Mouse (Mus musculus) E14TG2a.4 (cell line): ENCODE results near the gene Trp53rkb.

ENCODE experiments used
- H3K27me3 ChIP-seq: 2 replicates; pipeline ENCODE4 v1.6.1; 2014; ENCODE audit warnings: low read length, control low read depth; ENCODE audit not compliant: insufficient read depth
- H3K36me3 ChIP-seq: 2 replicates; pipeline ENCODE4 v1.6.1; 2014; ENCODE audit warnings: low read length, control low read depth; ENCODE audit not compliant: insufficient read depth
- H3K4me1 ChIP-seq: replicated peaks from 2 replicates; pipeline ENCODE4 v1.6.1; 2014; ENCODE audit warnings: low read depth, low read length, control low read depth
- H3K4me3 ChIP-seq: replicated peaks from 2 replicates; pipeline ENCODE4 v1.5.1; 2014; ENCODE audit warnings: mild to moderate bottlenecking, low read length
- H3K9me3 ChIP-seq: 2 replicates; pipeline ENCODE4 v1.6.1; 2014; ENCODE audit warnings: low read length, control low read depth
- CTCF ChIP-seq: conservative IDR thresholded peaks from 2 replicates; pipeline ENCODE4 v1.5.1; 2014; ENCODE audit warnings: low read length
- NANOG ChIP-seq: IDR thresholded peaks from 2 replicates; pipeline ENCODE4 v1.6.1; 2014; ENCODE audit warnings: borderline replicate concordance, low read length, mixed read lengths
- POU5F1 ChIP-seq: IDR thresholded peaks from 2 replicates; pipeline ENCODE4 v1.6.1; 2014; ENCODE audit warnings: low read length, borderline replicate concordance

Gene Trp53rkb

GRCm38 (mm10) chr2:166803298-166803697, 11.0 kb downstream of the Trp53rkb start:
- Histone ChIP-seq H3K9me3 (no peaks in the 10 kb centered on the region), H3K4me3 (no peak overlapping the region), H3K27me3 (no peaks in the 10 kb centered on the region), H3K36me3 (peaks cover 9% of the 10 kb centered on the region), H3K4me1 (peaks cover 32% of the 10 kb centered on the region)
- TF ChIP-seq POU5F1 (no peak), CTCF (no peak), NANOG (no peak)

GRCm38 (mm10) chr2:166805250-166806172, 13.2 kb downstream of the Trp53rkb start, which contains the start of gene Arfgef2:
Gene Arfgef2, plus strand, starts transcription at chr2:166805588.
- peaks cover 4% of the 10 kb centered on the region; the same call in 1 of the 2 replicates for H3K36me3 ChIP-seq
- H3K9me3 ChIP-seq: no peaks in the 10 kb centered on the region
- peak within 1 kb of the TSS; percentile 95 for H3K4me3 ChIP-seq
- H3K27me3 ChIP-seq: no peaks in the 10 kb centered on the region
- TF ChIP-seq CTCF (no peak), NANOG (no peak), POU5F1 (no peak)
- peaks cover 29% of the 10 kb centered on the region for H3K4me1 ChIP-seq

DNA sequence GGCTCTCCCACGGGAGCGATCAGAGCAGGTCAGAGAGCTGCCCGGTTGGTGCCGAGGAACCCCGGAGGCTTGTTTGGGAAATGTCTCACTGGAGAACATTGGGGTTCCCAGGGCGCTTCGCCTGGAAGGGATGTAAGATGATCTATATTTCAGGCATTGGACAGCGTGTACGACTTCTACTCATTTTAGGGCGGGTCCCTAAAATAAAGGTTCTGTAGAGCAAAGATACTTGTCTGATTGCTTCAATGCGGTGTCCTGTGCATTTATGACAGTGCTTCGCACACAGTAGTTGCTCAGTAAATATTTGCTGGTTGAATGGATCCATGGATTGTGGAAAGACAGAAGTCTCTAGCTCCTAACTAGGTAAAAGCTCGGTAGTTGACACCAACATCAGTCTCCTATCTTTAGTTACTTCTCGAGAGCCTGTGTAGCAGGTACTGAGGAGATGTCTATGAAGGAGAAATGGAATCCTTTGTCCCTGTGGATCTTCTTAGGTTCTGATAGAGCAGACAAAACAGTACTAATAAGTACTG, 13.9 kb downstream of the Trp53rkb start:
- Histone ChIP-seq H3K27me3 (no peaks in the 10 kb centered on the region), H3K36me3 (peaks cover 8% of the 10 kb centered on the region), H3K9me3 (no peaks in the 10 kb centered on the region), H3K4me3 (peak overlapping the region; percentile 95), H3K4me1 (peaks cover 33% of the 10 kb centered on the region)
- no peak for TF ChIP-seq POU5F1
- no peak for TF ChIP-seq NANOG
- TF ChIP-seq CTCF: no peak

- TF ChIP-seq NANOG (no peak), CTCF (no peak), POU5F1 (no peak)
Measured at GRCm38 (mm10) chr2:166806813-166807212, 14.5 kb downstream of the Trp53rkb start.

GRCm38 (mm10) chr2:166809499-166809898, 17.2 kb downstream of the Trp53rkb start:
- Histone ChIP-seq H3K36me3 (peaks cover 8% of the 10 kb centered on the region), H3K4me3 (no peak overlapping the region), H3K9me3 (no peaks in the 10 kb centered on the region), H3K27me3 (no peaks in the 10 kb centered on the region), H3K4me1 (peaks cover 24% of the 10 kb centered on the region)
- TF ChIP-seq POU5F1 (no peak), CTCF (no peak), NANOG (no peak)

More at GRCm38 (mm10) chr2:166806813-166807212, 14.5 kb downstream of the Trp53rkb start:
- Histone ChIP-seq H3K4me3 (peak overlapping the region; percentile 95; the same call in 1 of the 2 replicates), H3K9me3 (no peaks in the 10 kb centered on the region), H3K4me1 (peaks cover 33% of the 10 kb centered on the region), H3K27me3 (no peaks in the 10 kb centered on the region), H3K36me3 (peaks cover 8% of the 10 kb centered on the region)

GRCm38 (mm10) chr2:166810821-166811220, 18.5 kb downstream of the Trp53rkb start:
- Histone ChIP-seq H3K27me3 (no peaks in the 10 kb centered on the region), H3K36me3 (peaks cover 8% of the 10 kb centered on the region), H3K4me1 (peaks cover 19% of the 10 kb centered on the region), H3K4me3 (no peak overlapping the region), H3K9me3 (no peaks in the 10 kb centered on the region)
- TF ChIP-seq CTCF (no peak), POU5F1 (no peak), NANOG (no peak)

- H3K36me3 ChIP-seq: peaks cover 6% of the 10 kb centered on the region
- H3K4me3 ChIP-seq: no peak overlapping the region
- TF ChIP-seq CTCF (no peak), POU5F1 (no peak), NANOG (no peak)
- H3K27me3 ChIP-seq: no peaks in the 10 kb centered on the region
- H3K4me1 ChIP-seq: peaks cover 54% of the 10 kb centered on the region
- H3K9me3 ChIP-seq: no peaks in the 10 kb centered on the region
Measured at GRCm38 (mm10) chr2:166818463-166819143, 26.3 kb downstream of the Trp53rkb start.

- H3K36me3 ChIP-seq: peaks cover 6% of the 10 kb centered on the region
- H3K4me1 ChIP-seq: peaks cover 54% of the 10 kb centered on the region
- no peak overlapping the region for H3K4me3 ChIP-seq
- no peaks in the 10 kb centered on the region for H3K27me3 ChIP-seq
- no peaks in the 10 kb centered on the region for H3K9me3 ChIP-seq
- TF ChIP-seq CTCF (no peak), NANOG (no peak), POU5F1 (no peak)
Measured at GRCm38 (mm10) chr2:166819849-166820248, 27.5 kb downstream of the Trp53rkb start.
